Mouse (Mus musculus): ENCODE measurements around the gene Ptk6.

GRCm38 (mm10) chr2:181238861-181239260 is 36.3 kb upstream of the Ptk6 start:
- no peak for TF ChIP-seq MAFK (IDR thresholded peaks at IDR 0.05; ENCODE audit: insufficient read depth, low read depth, low read length)
- no peak for TF ChIP-seq ZC3H11A (IDR thresholded peaks at IDR 0.05; ENCODE audit: borderline replicate concordance, low read depth, low read length)
- TF ChIP-seq CHD2 (IDR thresholded peaks at IDR 0.05; ENCODE audit: low read depth, low read length), result no peak
- TF ChIP-seq HCFC1 (IDR thresholded peaks at IDR 0.05; ENCODE audit: borderline replicate concordance, insufficient read depth, low read length), result no peak

Measured in ES-E14 (cell line).